ENCODE assay signal across 8 mouse cellular contexts in genomic region chr19:8953135-8954039, GRCm38 (mm10). TPM values are rescaled to one million over a fixed set of nuclear protein-coding genes. Genes with fewer than 3 reads are reported as not detected.
DNase-seq lines count a peak whose midpoint lies in the region; ATAC-seq lines count a peak whose summit lies in the region.

Gene Tut1 (plus strand): TSS chr19:8953847.

- H3K36me3 ChIP-seq in heart, embryonic 13.5 days = peaks cover 75% of the 10 kb centered on the region
- H3K36me3 ChIP-seq in liver, embryonic 12.5 days = peaks cover 77% of the 10 kb centered on the region
- H3K36me3 ChIP-seq in stomach, embryonic 15.5 days = peaks cover 36% of the 10 kb centered on the region

- whole genome bisulfite sequencing in heart, embryonic 13.5 days = 1% methylated on average over 46 of the region's 46 CpGs
- 1% methylated on average over 46 of the region's 46 CpGs for WGBS in liver, embryonic 12.5 days (ENCODE audit: insufficient replicate concordance)
- 3% methylated on average over 46 of the region's 46 CpGs for WGBS in stomach, embryonic 15.5 days

- H3K9me3 ChIP-seq in heart, embryonic 13.5 days = no peaks in the 10 kb centered on the region
- no peaks in the 10 kb centered on the region for H3K9me3 ChIP-seq in liver, embryonic 12.5 days (replicated peaks)
- H3K9me3 ChIP-seq in stomach, embryonic 15.5 days = no peaks in the 10 kb centered on the region

- no peaks in the 10 kb centered on the region for H3K27me3 ChIP-seq in heart, embryonic 13.5 days (replicated peaks)
- no peaks in the 10 kb centered on the region for H3K27me3 ChIP-seq in liver, embryonic 12.5 days (replicated peaks)
- H3K27me3 ChIP-seq in stomach, embryonic 15.5 days (replicated peaks) = no peaks in the 10 kb centered on the region

- 0 out of 2 replicates have a peak, but pooled peaks cover 2% of the 10 kb centered on the region for H3K4me1 ChIP-seq in brown adipose tissue, adult 24 weeks (ENCODE audit: control insufficient read depth, insufficient read depth, insufficient read length, low read length)
- peaks cover 24% of the 10 kb centered on the region for H3K4me1 ChIP-seq in heart, embryonic 13.5 days
- peaks cover 44% of the 10 kb centered on the region for H3K4me1 ChIP-seq in liver, embryonic 12.5 days
- peaks cover 16% of the 10 kb centered on the region; the same call in 1 of the 2 replicates for H3K4me1 ChIP-seq in stomach, embryonic 15.5 days

- H3K27ac ChIP-seq in brown adipose tissue, adult 24 weeks (replicated peaks; ENCODE audit: low read depth, low read length) = peak within 1 kb of the TSS; percentile 86
- H3K27ac ChIP-seq in heart, embryonic 13.5 days (replicated peaks) = peak within 1 kb of the TSS; percentile 71
- H3K27ac ChIP-seq in liver, embryonic 12.5 days = peak within 1 kb of the TSS; percentile 82
- H3K27ac ChIP-seq in stomach, embryonic 15.5 days = peak within 1 kb of the TSS; percentile 83

- DNase-seq in CD4-positive, CD25-positive, alpha-beta regulatory T cell, adult 2 months (ENCODE audit: low read depth, low spot score) = peak; percentile 97
- peak; percentile 93 for DNase-seq in fat pad, adult 2 months (ENCODE audit: extremely low read depth, low read depth, low spot score)
- DNase-seq in kidney, postnatal 10 days = peak; percentile 92
- DNase-seq in natural killer cell, adult 2 months (ENCODE audit: low spot score in 2 of 2) = peak; percentile 89 to 93

- peak within 1 kb of the TSS; percentile 85 for H3K4me3 ChIP-seq in brown adipose tissue, adult 24 weeks (ENCODE audit: insufficient read depth, low read depth, low read length)
- H3K4me3 ChIP-seq in heart, embryonic 13.5 days = peak within 1 kb of the TSS; percentile 71
- peak within 1 kb of the TSS; percentile 81 for H3K4me3 ChIP-seq in liver, embryonic 12.5 days
- peak within 1 kb of the TSS; percentile 92 for H3K4me3 ChIP-seq in stomach, embryonic 15.5 days (replicated peaks)

- peak within 1 kb of the TSS; percentile 86 for H3K9ac ChIP-seq in heart, embryonic 13.5 days
- H3K9ac ChIP-seq in liver, embryonic 12.5 days = peak within 1 kb of the TSS; percentile 80
- H3K9ac ChIP-seq in stomach, embryonic 15.5 days = peak within 1 kb of the TSS; percentile 77

- H3K4me2 ChIP-seq in heart, embryonic 13.5 days = peak within 1 kb of the TSS; percentile 85
- H3K4me2 ChIP-seq in liver, embryonic 12.5 days = peak within 1 kb of the TSS; percentile 85
- peak within 1 kb of the TSS; percentile 79 for H3K4me2 ChIP-seq in stomach, embryonic 15.5 days

- ATAC-seq in heart, embryonic 13.5 days (ENCODE audit: extremely low read depth, insufficient number of reproducible peaks, low FRiP score, low TSS enrichment) = peak; percentile 86
- ATAC-seq in liver, embryonic 12.5 days = peak; percentile 92
- peak; percentile 95 for ATAC-seq in stomach, embryonic 15.5 days (ENCODE audit: insufficient read depth, low FRiP score, low read depth)

RNA-seq across cellular contexts. Expression of gene Tut1, which starts in this region (rescaled TPM):
- polyA plus RNA-seq in brown adipose tissue, adult 24 weeks (2012; ENCODE audit: insufficient read depth, insufficient read length, missing spikeins) = 6.9 and 7.5 TPM in 2 replicates
- 16.3 and 17.1 TPM in 2 replicates for polyA plus RNA-seq in heart, embryonic 13.5 days (2015; fragmentation: Nextera tagmentation; extraction: Ambion mirVana)
- 26.0 and 27.7 TPM in 2 replicates for polyA plus RNA-seq in liver, embryonic 12.5 days (2016; fragmentation: Nextera tagmentation; extraction: Ambion mirVana)
- polyA plus RNA-seq in stomach, embryonic 15.5 days (2015; fragmentation: Nextera tagmentation; extraction: Ambion mirVana) = 29.1 and 31.8 TPM in 2 replicates

Comparison
In these comparisons a context has a peak if more than half of its experiments do, and no peak if none do; other contexts are left out.
1. Peak in every context shown above with its lines: DNase-seq, ATAC-seq, H3K4me3 ChIP-seq and H3K27ac ChIP-seq.